Mouse (Mus musculus) liver, embryonic 12.5 days (tissue): ENCODE data around the gene 4931428F04Rik. TPM values are rescaled to one million over a fixed set of nuclear protein-coding genes. Genes with fewer than 3 reads are reported as not detected.
A peak's percentile ranks its signal among the peaks of the same experiment; 100 is the strongest.

ENCODE experiments used
- microRNA counts: library from miRNA; unstranded; fragments of <30 nt; microRNA quantifications from one replicate; lab custom pipeline; 2017
- microRNA-seq: library from miRNA; unstranded; fragments of <30 nt; microRNA quantifications from one replicate; pipeline ENCODE4, GENCODE M21; 2017
- polyA plus RNA-seq: library from polyadenylated mRNA; unstranded; fragments of >200 nt; fragmentation: Nextera tagmentation; extraction: Ambion mirVana; gene quantifications from 2 replicates; pipeline ENCODE4 v1.2.1, GENCODE M21; 2016

Gene 4931428F04Rik
- polyA plus RNA-seq, 1 experiment from 2014 or later, result 1.6 TPM

MicroRNAs within 50 kb of the gene (microRNA counts, 519-probe panel; counts per million panel counts)
- 582 counts per million, percentile 70 among the panel's probes with 10 or more counts for microRNA mmu-miR-328 (lab: Ali Mortazavi, UCI)

Small RNAs within 50 kb of the gene (microRNA-seq; reads per million reads assigned to microRNA genes)
- not detected for gene Gm27320
- 421 reads per million, percentile 65 among the genes with 10 or more reads in this experiment for gene Mir328

Other genes with a start within 250 kb of the 4931428F04Rik start
- gene Ces3a, start 241.3 kb downstream of the 4931428F04Rik start, polyA plus RNA-seq, result not detected in 2 replicates
- not detected in 2 replicates for gene Ces3b, start 206.1 kb downstream of the 4931428F04Rik start, polyA plus RNA-seq
- not detected in 2 replicates for gene Ces4a, start 158.1 kb downstream of the 4931428F04Rik start, polyA plus RNA-seq
- gene Cbfb, start 119.2 kb downstream of the 4931428F04Rik start, polyA plus RNA-seq, result 19.1 and 19.6 TPM in 2 replicates
- 16.7 and 18.8 TPM in 2 replicates for gene D230025D16Rik, start 64.7 kb downstream of the 4931428F04Rik start, polyA plus RNA-seq
- gene B3gnt9, start 34.7 kb downstream of the 4931428F04Rik start, polyA plus RNA-seq, result 3.5 and 3.6 TPM in 2 replicates
- gene Tradd, start 25.3 kb downstream of the 4931428F04Rik start, polyA plus RNA-seq, result 17.7 and 18.3 TPM in 2 replicates
- gene Fbxl8, start 25.2 kb downstream of the 4931428F04Rik start, polyA plus RNA-seq, result 1.2 and 1.5 TPM in 2 replicates
- not detected in 2 replicates for gene Hsf4, start 20.1 kb downstream of the 4931428F04Rik start, polyA plus RNA-seq
- 0.12 and 0.18 TPM in 2 replicates for gene Nol3, start 13.7 kb downstream of the 4931428F04Rik start, polyA plus RNA-seq
- 11.9 and 13.8 TPM in 2 replicates for gene Exoc3l, start 6.2 kb upstream of the 4931428F04Rik start, polyA plus RNA-seq
- 239 TPM in 2 replicates for gene E2f4, start 7.8 kb upstream of the 4931428F04Rik start, polyA plus RNA-seq
- 2.7 and 3.0 TPM in 2 replicates for gene Elmo3, start 15.7 kb upstream of the 4931428F04Rik start, polyA plus RNA-seq
- gene Lrrc29, start 36.4 kb upstream of the 4931428F04Rik start, polyA plus RNA-seq, result 9.9 and 10.0 TPM in 2 replicates
- gene Tmem208, start 36.5 kb upstream of the 4931428F04Rik start, polyA plus RNA-seq, result 106 and 109 TPM in 2 replicates
- 1.2 and 1.4 TPM in 2 replicates for gene Fhod1, start 58.1 kb upstream of the 4931428F04Rik start, polyA plus RNA-seq
- 0.42 and 0.48 TPM in 2 replicates for gene Slc9a5, start 59.0 kb upstream of the 4931428F04Rik start, polyA plus RNA-seq
- not detected in 2 replicates for gene Plekhg4, start 83.4 kb upstream of the 4931428F04Rik start, polyA plus RNA-seq
- gene Kctd19, start 123.6 kb upstream of the 4931428F04Rik start, polyA plus RNA-seq, result not detected in 2 replicates
- 0.07 and 0.18 TPM in 2 replicates for gene Lrrc36, start 123.7 kb upstream of the 4931428F04Rik start, polyA plus RNA-seq
- gene Tppp3, start 181.7 kb upstream of the 4931428F04Rik start, polyA plus RNA-seq, result 1.2 and 1.4 TPM in 2 replicates
- 4.0 and 4.6 TPM in 2 replicates for gene Zdhhc1, start 207.0 kb upstream of the 4931428F04Rik start, polyA plus RNA-seq
- gene Hsd11b2, start 228.9 kb upstream of the 4931428F04Rik start, polyA plus RNA-seq, result 6.0 and 6.7 TPM in 2 replicates